Mouse (Mus musculus): Measurements from ENCODE around the gene Gtf2f2. TPM values are rescaled to one million over a fixed set of nuclear protein-coding genes. Genes with fewer than 3 reads are reported as not detected.

Gene Gtf2f2
- polyA plus RNA-seq (2012; fragmentation: generic; extraction: Trizol), result 24.3 TPM

- peak within 1 kb of the TSS; percentile 68 for H3ac ChIP-seq (ENCODE audit: control insufficient read depth, insufficient read length)
- H3K36me3 ChIP-seq (ENCODE audit: control insufficient read depth, insufficient read depth), result peaks cover 4% of the 10 kb centered on the region
- H3K79me2 ChIP-seq (ENCODE audit: control insufficient read depth, insufficient read depth), result peaks cover 45% of the 10 kb centered on the region
- peak within 1 kb of the TSS; percentile 70 for H3K4me3 ChIP-seq
- no peaks in the 10 kb centered on the region for H3K27me3 ChIP-seq (ENCODE audit: control insufficient read depth, insufficient read depth, insufficient read length)
- TF ChIP-seq SRF (IDR thresholded peaks at IDR 0.05; ENCODE audit: control insufficient read depth, insufficient read length, low read depth) (peak; percentile 20), TCF3 (IDR thresholded peaks at IDR 0.05; ENCODE audit: insufficient read length, low read depth) (no peak), TCF12 (IDR thresholded peaks at IDR 0.05; ENCODE audit: insufficient read depth, poor library complexity, severe bottlenecking) (no peak), MAX (IDR thresholded peaks at IDR 0.05; ENCODE audit: low read depth) (peak; percentile 81), USF1 (IDR thresholded peaks at IDR 0.05; ENCODE audit: low read depth) (no peak), CEBPB (IDR thresholded peaks at IDR 0.05; ENCODE audit: insufficient read depth, poor library complexity, severe bottlenecking) (no peak), POLR2A (IDR thresholded peaks at IDR 0.05; ENCODE audit: insufficient read length, low read depth) (peak; percentile 52), MYOG (IDR thresholded peaks at IDR 0.05; ENCODE audit: control insufficient read depth in 1 of 3, insufficient read depth in 1 of 3, insufficient read length in 2 of 3, low read depth in 2 of 3) (no peak), REST (IDR thresholded peaks at IDR 0.05; ENCODE audit: insufficient read depth, insufficient read length) (no peak), POLR2AphosphoS2 (IDR thresholded peaks at IDR 0.05; ENCODE audit: insufficient read length, low read depth) (peak; percentile 44), E2F4 (IDR thresholded peaks at IDR 0.05; ENCODE audit: insufficient read depth) (no peak), MYOD1 (IDR thresholded peaks at IDR 0.05; ENCODE audit: control insufficient read depth in 1 of 3, insufficient read length in 2 of 3, low read depth in 2 of 3) (no peak)
- H3K4me2 ChIP-seq (ENCODE audit: low read depth), result peak within 1 kb of the TSS; percentile 95
Measured at GRCm38 (mm10) chr14:76010102-76011061, at the start of gene Gtf2f2. Gtf2f2 (minus strand) TSS chr14:76010865.

GRCm38 (mm10) chr14:76059441-76059840 lies 48.8 kb upstream of the Gtf2f2 start:
- H3K4me3 ChIP-seq, result no peak overlapping the region
- no peak overlapping the region for H3ac ChIP-seq (ENCODE audit: control insufficient read depth, insufficient read length)
- peaks cover 16% of the 10 kb centered on the region for H3K27me3 ChIP-seq (ENCODE audit: control insufficient read depth, insufficient read depth, insufficient read length)
- H3K4me2 ChIP-seq (ENCODE audit: low read depth), result no peak overlapping the region
- no peaks in the 10 kb centered on the region for H3K79me2 ChIP-seq (ENCODE audit: control insufficient read depth, insufficient read depth)
- TF ChIP-seq CEBPB (IDR thresholded peaks at IDR 0.05; ENCODE audit: insufficient read depth, poor library complexity, severe bottlenecking), result no peak
- TF ChIP-seq MAX (IDR thresholded peaks at IDR 0.05; ENCODE audit: low read depth), result no peak
- TF ChIP-seq MYOD1 (IDR thresholded peaks at IDR 0.05; ENCODE audit: control insufficient read depth in 1 of 3, insufficient read length in 2 of 3, low read depth in 2 of 3), result no peak
- no peak for TF ChIP-seq POLR2AphosphoS2 (IDR thresholded peaks at IDR 0.05; ENCODE audit: insufficient read length, low read depth)
- TF ChIP-seq REST (IDR thresholded peaks at IDR 0.05; ENCODE audit: insufficient read depth, insufficient read length), result no peak
- TF ChIP-seq SRF (IDR thresholded peaks at IDR 0.05; ENCODE audit: control insufficient read depth, insufficient read length, low read depth), result no peak
- no peak for TF ChIP-seq USF1 (IDR thresholded peaks at IDR 0.05; ENCODE audit: low read depth)
- TF ChIP-seq E2F4 (IDR thresholded peaks at IDR 0.05; ENCODE audit: insufficient read depth), result no peak
- no peak for TF ChIP-seq MYOG (IDR thresholded peaks at IDR 0.05; ENCODE audit: control insufficient read depth in 1 of 3, insufficient read depth in 1 of 3, insufficient read length in 2 of 3, low read depth in 2 of 3)
- no peak for TF ChIP-seq TCF12 (IDR thresholded peaks at IDR 0.05; ENCODE audit: insufficient read depth, poor library complexity, severe bottlenecking)
- no peak for TF ChIP-seq TCF3 (IDR thresholded peaks at IDR 0.05; ENCODE audit: insufficient read length, low read depth)
- no peak for TF ChIP-seq POLR2A (IDR thresholded peaks at IDR 0.05; ENCODE audit: insufficient read length, low read depth)
- H3K36me3 ChIP-seq (ENCODE audit: control insufficient read depth, insufficient read depth), result no peaks in the 10 kb centered on the region

- H3K4me2 ChIP-seq (ENCODE audit: low read depth), result no peak overlapping the region
- H3K27me3 ChIP-seq (ENCODE audit: control insufficient read depth, insufficient read depth, insufficient read length), result no peaks in the 10 kb centered on the region
- H3K36me3 ChIP-seq (ENCODE audit: control insufficient read depth, insufficient read depth), result no peaks in the 10 kb centered on the region
- no peak overlapping the region for H3K4me3 ChIP-seq
- no peaks in the 10 kb centered on the region for H3K79me2 ChIP-seq (ENCODE audit: control insufficient read depth, insufficient read depth)
- TF ChIP-seq MYOD1 (IDR thresholded peaks at IDR 0.05; ENCODE audit: control insufficient read depth in 1 of 3, insufficient read length in 2 of 3, low read depth in 2 of 3), result no peak
- TF ChIP-seq MAX (IDR thresholded peaks at IDR 0.05; ENCODE audit: low read depth), result no peak
- no peak for TF ChIP-seq MYOG (IDR thresholded peaks at IDR 0.05; ENCODE audit: control insufficient read depth in 1 of 3, insufficient read depth in 1 of 3, insufficient read length in 2 of 3, low read depth in 2 of 3)
- TF ChIP-seq POLR2A (IDR thresholded peaks at IDR 0.05; ENCODE audit: insufficient read length, low read depth), result no peak
- no peak overlapping the region for H3ac ChIP-seq (ENCODE audit: control insufficient read depth, insufficient read length)
Measured at GRCm38 (mm10) chr14:76053726-76054125, 43.1 kb upstream of the Gtf2f2 start.

- H3K4me2 ChIP-seq (ENCODE audit: low read depth), result no peak overlapping the region
- no peaks in the 10 kb centered on the region for H3K27me3 ChIP-seq (ENCODE audit: control insufficient read depth, insufficient read depth, insufficient read length)
- no peaks in the 10 kb centered on the region for H3K79me2 ChIP-seq (ENCODE audit: control insufficient read depth, insufficient read depth)
- TF ChIP-seq TCF12 (IDR thresholded peaks at IDR 0.05; ENCODE audit: insufficient read depth, poor library complexity, severe bottlenecking) (no peak), SRF (IDR thresholded peaks at IDR 0.05; ENCODE audit: control insufficient read depth, insufficient read length, low read depth) (no peak), CEBPB (IDR thresholded peaks at IDR 0.05; ENCODE audit: insufficient read depth, poor library complexity, severe bottlenecking) (no peak), MYOG (IDR thresholded peaks at IDR 0.05; ENCODE audit: control insufficient read depth in 1 of 3, insufficient read depth in 1 of 3, insufficient read length in 2 of 3, low read depth in 2 of 3) (no peak), REST (IDR thresholded peaks at IDR 0.05; ENCODE audit: insufficient read depth, insufficient read length) (no peak), POLR2AphosphoS2 (IDR thresholded peaks at IDR 0.05; ENCODE audit: insufficient read length, low read depth) (no peak), MYOD1 (IDR thresholded peaks at IDR 0.05; ENCODE audit: control insufficient read depth in 1 of 3, insufficient read length in 2 of 3, low read depth in 2 of 3) (no peak), USF1 (IDR thresholded peaks at IDR 0.05; ENCODE audit: low read depth) (no peak), E2F4 (IDR thresholded peaks at IDR 0.05; ENCODE audit: insufficient read depth) (no peak), TCF3 (IDR thresholded peaks at IDR 0.05; ENCODE audit: insufficient read length, low read depth) (no peak), MAX (IDR thresholded peaks at IDR 0.05; ENCODE audit: low read depth) (no peak), POLR2A (IDR thresholded peaks at IDR 0.05; ENCODE audit: insufficient read length, low read depth) (no peak)
- H3K36me3 ChIP-seq (ENCODE audit: control insufficient read depth, insufficient read depth), result no peaks in the 10 kb centered on the region
- H3K4me3 ChIP-seq, result no peak overlapping the region
- H3ac ChIP-seq (ENCODE audit: control insufficient read depth, insufficient read length), result no peak overlapping the region
Measured at GRCm38 (mm10) chr14:76051966-76052365, 41.3 kb upstream of the Gtf2f2 start.
